Mouse (Mus musculus): Measurements from ENCODE around the gene Six6. TPM values are rescaled to one million over a fixed set of nuclear protein-coding genes. Genes with fewer than 3 reads are reported as not detected.

Gene Six6
- polyA plus RNA-seq, 1 experiment from 2014 or later = 0.85 TPM

DNA sequence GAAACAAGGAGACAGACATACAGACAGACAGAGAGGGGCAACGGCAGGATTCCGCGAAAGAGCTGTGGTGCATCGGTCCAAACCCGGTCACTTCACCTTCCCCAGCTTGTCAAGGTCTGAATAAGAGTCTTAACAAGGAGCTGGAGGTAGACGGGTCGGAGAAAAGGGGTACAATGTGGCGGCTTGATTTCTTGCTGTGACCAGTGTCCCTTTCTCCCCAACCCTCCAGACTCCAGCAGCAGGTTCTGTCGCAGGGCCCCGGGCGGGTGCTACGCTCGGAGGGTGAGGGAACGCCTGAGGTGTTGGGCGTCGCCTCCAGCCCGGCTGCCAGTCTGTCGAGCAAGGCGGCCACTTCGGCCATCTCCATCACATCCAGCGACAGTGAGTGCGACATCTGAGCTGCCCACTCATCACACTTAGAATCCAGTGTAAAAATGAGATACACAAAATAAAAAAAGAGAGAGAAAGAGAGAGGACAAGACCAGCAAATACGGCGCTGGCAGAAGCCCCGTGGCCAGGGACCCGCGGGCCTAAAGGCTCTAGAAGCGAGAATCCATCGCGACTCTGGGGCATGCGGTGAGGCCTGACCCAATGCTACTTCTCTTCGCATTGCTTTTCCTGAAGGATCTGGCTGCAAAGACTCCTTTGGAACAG is 1.8 kb downstream of the Six6 start:
- no peak overlapping the region for H3K4me3 ChIP-seq (ENCODE audit: low read depth, low read length)
- H3K4me2 ChIP-seq (ENCODE audit: low read length) = no peak overlapping the region
- no peak overlapping the region for H3K27ac ChIP-seq (ENCODE audit: low read length)
- no peak for ATAC-seq
- peaks cover 54% of the 10 kb centered on the region for H3K27me3 ChIP-seq (ENCODE audit: control insufficient read depth, insufficient read depth, low read depth, low read length)
- no peaks in the 10 kb centered on the region for H3K9me3 ChIP-seq (replicated peaks; ENCODE audit: control insufficient read depth, low read length, poor library complexity, severe bottlenecking)
- no peaks in the 10 kb centered on the region for H3K36me3 ChIP-seq (ENCODE audit: control insufficient read depth, insufficient read depth, low read length)
- H3K4me1 ChIP-seq (ENCODE audit: control insufficient read depth, insufficient read depth, low read length) = peaks cover 12% of the 10 kb centered on the region
- H3K9ac ChIP-seq (ENCODE audit: low read depth, low read length) = no peak overlapping the region
- 1% methylated on average over 32 of the region's 32 CpGs for WGBS

DNA sequence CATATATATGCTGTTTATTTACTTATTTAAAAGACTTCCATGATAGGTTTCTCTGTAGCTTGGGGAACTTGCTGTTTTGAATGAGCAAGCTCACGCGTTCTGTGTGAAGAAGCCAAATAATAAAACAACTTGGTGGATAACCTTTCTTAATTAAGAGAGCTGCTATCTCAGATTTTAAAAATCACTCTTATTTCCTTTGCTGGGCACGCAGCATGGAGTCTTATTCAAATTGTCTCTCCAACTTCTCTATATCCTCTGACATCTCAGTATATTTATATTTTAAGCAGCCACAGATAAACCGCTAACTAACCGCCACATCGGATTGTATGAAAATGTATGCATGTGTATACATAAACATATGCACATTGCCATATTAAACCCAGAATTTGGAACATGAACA is 2.5 kb downstream of the Six6 start:
- no peaks in the 10 kb centered on the region for H3K9me3 ChIP-seq (replicated peaks; ENCODE audit: control insufficient read depth, low read length, poor library complexity, severe bottlenecking)
- WGBS = 23% methylated on average over 6 of the region's 6 CpGs
- no peak overlapping the region for H3K9ac ChIP-seq (ENCODE audit: low read depth, low read length)
- H3K4me2 ChIP-seq (ENCODE audit: low read length) = no peak overlapping the region
- peaks cover 12% of the 10 kb centered on the region for H3K4me1 ChIP-seq (ENCODE audit: control insufficient read depth, insufficient read depth, low read length)
- H3K27me3 ChIP-seq (ENCODE audit: control insufficient read depth, insufficient read depth, low read depth, low read length) = peaks cover 58% of the 10 kb centered on the region
- no peak for ATAC-seq
- H3K27ac ChIP-seq (ENCODE audit: low read length) = no peak overlapping the region
- no peak overlapping the region for H3K4me3 ChIP-seq (ENCODE audit: low read depth, low read length)
- no peaks in the 10 kb centered on the region for H3K36me3 ChIP-seq (ENCODE audit: control insufficient read depth, insufficient read depth, low read length)

DNA sequence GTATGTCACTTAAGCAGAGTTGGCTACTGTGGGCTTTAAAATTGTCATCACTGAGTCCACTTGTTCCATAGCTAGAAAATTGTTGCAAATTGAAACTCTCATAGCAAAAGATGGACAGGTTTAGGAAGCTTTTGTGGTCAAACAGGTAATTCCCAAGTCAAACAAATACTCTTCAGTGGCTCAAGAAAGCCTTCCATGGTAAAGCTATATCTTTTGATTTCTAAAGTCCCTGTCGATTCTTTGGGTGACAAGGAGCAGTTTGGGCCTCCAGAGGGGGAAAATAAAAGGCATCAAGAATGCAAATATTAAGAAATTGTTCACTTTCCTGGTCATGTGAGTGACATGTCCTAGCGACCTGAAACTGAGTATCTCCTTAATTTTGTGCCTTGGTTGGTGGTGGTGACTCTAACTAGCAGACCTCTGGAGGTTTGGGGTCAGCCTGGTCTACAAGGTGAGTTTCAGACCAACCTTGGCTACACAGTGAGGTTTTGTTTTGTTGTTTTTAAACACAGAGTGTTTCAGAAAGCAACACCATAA is 4.0 kb downstream of the Six6 start:
- H3K9me3 ChIP-seq (replicated peaks; ENCODE audit: control insufficient read depth, low read length, poor library complexity, severe bottlenecking) = no peaks in the 10 kb centered on the region
- 12% methylated on average over 2 of the region's 2 CpGs for WGBS
- H3K27me3 ChIP-seq (ENCODE audit: control insufficient read depth, insufficient read depth, low read depth, low read length) = peaks cover 59% of the 10 kb centered on the region
- H3K9ac ChIP-seq (ENCODE audit: low read depth, low read length) = no peak overlapping the region
- no peak overlapping the region for H3K27ac ChIP-seq (ENCODE audit: low read length)
- H3K36me3 ChIP-seq (ENCODE audit: control insufficient read depth, insufficient read depth, low read length) = no peaks in the 10 kb centered on the region
- H3K4me1 ChIP-seq (ENCODE audit: control insufficient read depth, insufficient read depth, low read length) = peaks cover 12% of the 10 kb centered on the region
- H3K4me3 ChIP-seq (ENCODE audit: low read depth, low read length) = no peak overlapping the region
- ATAC-seq = no peak
- H3K4me2 ChIP-seq (ENCODE audit: low read length) = no peak overlapping the region

DNA sequence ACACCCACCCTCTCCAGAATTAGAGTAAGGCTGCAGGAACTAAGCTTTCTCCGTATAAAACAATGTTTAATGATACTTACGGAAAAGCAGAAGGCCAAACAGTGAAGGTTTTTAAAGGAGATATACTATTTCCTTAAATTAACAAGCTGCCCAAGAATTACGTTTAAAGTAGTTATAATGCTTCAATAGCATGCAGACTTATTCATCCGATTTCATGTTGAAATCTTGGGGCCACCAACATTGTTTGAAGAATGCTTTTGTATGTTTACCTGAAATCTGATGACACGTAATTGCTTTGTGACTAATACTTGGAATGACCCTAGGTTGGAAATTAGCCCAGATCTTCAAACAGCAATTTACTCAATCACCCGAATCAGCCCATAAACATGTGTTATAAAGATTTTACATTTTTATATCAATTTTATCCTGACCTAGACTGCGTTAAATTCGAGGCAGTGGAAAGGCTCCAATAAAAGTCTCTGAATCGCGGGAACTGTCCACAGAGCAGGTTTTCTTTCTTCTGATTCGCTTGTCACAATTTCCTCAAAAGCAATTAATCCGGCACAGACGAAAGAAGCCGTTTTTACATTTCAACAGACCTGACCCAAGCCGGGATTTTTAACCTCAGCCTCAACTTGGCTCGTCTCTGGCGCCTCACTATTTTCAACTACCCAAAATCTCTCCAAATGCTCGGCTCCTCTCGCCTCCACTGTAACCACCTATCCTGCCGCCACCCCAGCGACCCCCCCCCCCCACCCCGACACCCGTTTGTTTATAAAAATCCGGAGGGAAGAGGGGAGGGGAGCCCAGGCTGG is 4.9 kb downstream of the Six6 start:
- H3K9ac ChIP-seq (ENCODE audit: low read depth, low read length) = no peak overlapping the region
- ATAC-seq = no peak
- H3K4me1 ChIP-seq (ENCODE audit: control insufficient read depth, insufficient read depth, low read length) = peaks cover 11% of the 10 kb centered on the region
- H3K27me3 ChIP-seq (ENCODE audit: control insufficient read depth, insufficient read depth, low read depth, low read length) = peaks cover 61% of the 10 kb centered on the region
- H3K36me3 ChIP-seq (ENCODE audit: control insufficient read depth, insufficient read depth, low read length) = no peaks in the 10 kb centered on the region
- under 1% methylated on average over 21 of the region's 24 CpGs for WGBS
- no peaks in the 10 kb centered on the region for H3K9me3 ChIP-seq (replicated peaks; ENCODE audit: control insufficient read depth, low read length, poor library complexity, severe bottlenecking)
- peak overlapping the region; percentile 39 for H3K4me2 ChIP-seq (ENCODE audit: low read length)
- H3K27ac ChIP-seq (ENCODE audit: low read length) = no peak overlapping the region
- H3K4me3 ChIP-seq (ENCODE audit: low read depth, low read length) = peak overlapping the region; percentile 26

DNA sequence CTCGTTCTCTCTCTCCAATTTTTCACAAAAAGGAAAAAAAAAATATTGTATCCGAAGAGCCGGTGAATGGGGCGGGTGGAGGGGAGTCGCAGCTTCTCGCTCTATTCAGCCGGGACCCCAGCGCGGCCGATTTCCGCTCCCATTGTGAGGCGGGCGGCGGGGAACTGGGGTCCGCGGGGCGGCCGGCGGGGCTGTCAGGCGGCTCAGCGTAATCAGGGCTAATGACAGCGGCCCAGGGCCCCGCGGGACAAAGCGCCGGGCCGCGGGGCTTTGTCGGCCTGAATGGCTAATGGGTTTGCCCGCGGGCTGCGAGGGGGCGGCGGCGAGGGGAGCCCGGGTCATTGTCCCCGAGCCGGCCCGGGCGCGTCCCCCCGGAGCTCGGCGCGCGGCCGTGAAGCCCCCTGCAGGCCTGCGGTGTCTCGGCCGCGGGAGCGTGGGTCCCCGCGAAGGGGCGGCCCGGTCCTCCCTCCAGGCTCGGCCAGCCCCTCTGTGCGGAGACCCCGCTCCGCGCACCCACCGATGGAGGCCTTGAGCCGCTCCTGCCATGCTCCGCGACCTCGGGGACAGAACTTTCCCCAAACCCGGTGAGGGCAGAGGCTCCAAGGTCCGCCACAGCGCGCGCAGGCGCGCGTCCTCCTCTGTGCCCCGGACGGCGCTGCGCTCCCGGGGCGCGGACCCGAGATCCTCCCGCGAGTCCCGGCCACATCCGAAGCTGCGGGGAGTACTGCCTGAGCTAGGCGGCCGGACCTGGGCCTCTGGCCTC is 5.8 kb downstream of the Six6 start:
- Histone ChIP-seq H3K9me3 (replicated peaks; ENCODE audit: control insufficient read depth, low read length, poor library complexity, severe bottlenecking) (no peaks in the 10 kb centered on the region), H3K9ac (ENCODE audit: low read depth, low read length) (no peak overlapping the region), H3K27me3 (ENCODE audit: control insufficient read depth, insufficient read depth, low read depth, low read length) (peaks cover 68% of the 10 kb centered on the region), H3K4me3 (ENCODE audit: low read depth, low read length) (peak overlapping the region; percentile 26), H3K4me1 (ENCODE audit: control insufficient read depth, insufficient read depth, low read length) (peaks cover 6% of the 10 kb centered on the region), H3K4me2 (ENCODE audit: low read length) (peak overlapping the region; percentile 39), H3K27ac (ENCODE audit: low read length) (no peak overlapping the region), H3K36me3 (ENCODE audit: control insufficient read depth, insufficient read depth, low read length) (no peaks in the 10 kb centered on the region)
- WGBS = under 1% methylated on average over 78 of the region's 89 CpGs
- no peak for ATAC-seq

DNA sequence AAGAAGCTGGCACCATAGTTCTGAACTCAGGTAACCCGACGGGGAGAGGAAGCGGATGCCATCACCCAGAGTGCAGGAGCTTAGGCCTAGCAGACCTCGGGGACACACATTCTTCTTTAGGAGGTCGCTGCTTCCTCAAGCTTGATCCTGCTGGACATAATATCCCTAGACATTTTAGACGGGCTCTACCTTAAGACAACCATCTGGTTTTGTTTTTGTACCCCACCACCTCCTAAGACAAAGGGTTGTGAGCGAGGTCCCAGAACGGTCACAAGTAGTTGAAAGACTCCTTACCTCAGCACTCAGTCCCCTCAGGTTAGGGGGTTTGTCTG is 6.3 kb downstream of the Six6 start:
- Histone ChIP-seq H3K27ac (ENCODE audit: low read length) (no peak overlapping the region), H3K9ac (ENCODE audit: low read depth, low read length) (no peak overlapping the region), H3K9me3 (replicated peaks; ENCODE audit: control insufficient read depth, low read length, poor library complexity, severe bottlenecking) (no peaks in the 10 kb centered on the region), H3K4me1 (ENCODE audit: control insufficient read depth, insufficient read depth, low read length) (peaks cover 6% of the 10 kb centered on the region), H3K27me3 (ENCODE audit: control insufficient read depth, insufficient read depth, low read depth, low read length) (peaks cover 62% of the 10 kb centered on the region), H3K4me2 (ENCODE audit: low read length) (no peak overlapping the region), H3K4me3 (ENCODE audit: low read depth, low read length) (no peak overlapping the region), H3K36me3 (ENCODE audit: control insufficient read depth, insufficient read depth, low read length) (no peaks in the 10 kb centered on the region)
- WGBS = 3% methylated on average over 8 of the region's 8 CpGs
- no peak for ATAC-seq

DNA sequence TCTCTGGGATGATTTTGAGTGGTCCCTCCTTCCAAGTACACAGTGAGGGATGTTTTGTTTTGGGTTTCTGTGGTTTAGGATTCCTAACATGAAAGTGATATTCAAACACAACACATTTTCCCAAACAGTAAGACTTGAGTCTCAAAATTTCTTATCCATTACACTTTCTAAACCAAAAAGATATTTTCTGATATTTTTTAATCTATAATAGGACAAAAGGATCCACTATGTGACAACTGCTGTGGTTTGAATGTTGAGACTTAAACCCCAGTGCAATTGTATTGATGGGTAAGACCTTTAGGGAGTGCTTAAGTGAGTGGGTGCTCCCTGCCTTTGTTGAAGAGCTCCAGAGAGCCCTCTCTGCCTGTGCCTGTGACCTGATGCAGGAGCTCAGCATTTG is 7.1 kb downstream of the Six6 start:
- no peak for ATAC-seq
- Histone ChIP-seq H3K27me3 (ENCODE audit: control insufficient read depth, insufficient read depth, low read depth, low read length) (peaks cover 58% of the 10 kb centered on the region), H3K27ac (ENCODE audit: low read length) (no peak overlapping the region), H3K9ac (ENCODE audit: low read depth, low read length) (no peak overlapping the region), H3K4me1 (ENCODE audit: control insufficient read depth, insufficient read depth, low read length) (peaks cover 6% of the 10 kb centered on the region), H3K9me3 (replicated peaks; ENCODE audit: control insufficient read depth, low read length, poor library complexity, severe bottlenecking) (no peaks in the 10 kb centered on the region), H3K36me3 (ENCODE audit: control insufficient read depth, insufficient read depth, low read length) (no peaks in the 10 kb centered on the region), H3K4me3 (ENCODE audit: low read depth, low read length) (no peak overlapping the region), H3K4me2 (ENCODE audit: low read length) (no peak overlapping the region)

DNA sequence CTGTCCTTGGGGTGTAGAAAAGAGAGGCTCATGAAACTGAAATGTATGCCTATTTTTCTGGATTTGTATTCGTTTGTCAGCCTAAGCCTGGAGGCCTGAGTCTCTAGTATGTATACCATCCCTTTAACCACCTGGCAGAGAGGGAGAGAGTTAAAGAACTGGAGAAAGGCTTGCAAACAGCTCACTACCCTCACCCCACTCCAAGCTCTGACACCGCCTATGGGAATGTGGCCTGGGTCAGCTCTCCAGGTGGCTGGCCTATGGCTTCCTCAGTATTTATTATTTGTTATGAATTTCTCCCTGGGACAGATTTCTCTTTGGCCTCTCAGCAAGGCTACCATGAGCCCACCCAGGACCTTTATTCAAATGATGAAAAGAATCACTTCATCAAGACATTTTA is 7.6 kb downstream of the Six6 start:
- peaks cover 6% of the 10 kb centered on the region for H3K4me1 ChIP-seq (ENCODE audit: control insufficient read depth, insufficient read depth, low read length)
- no peak for ATAC-seq
- peaks cover 58% of the 10 kb centered on the region for H3K27me3 ChIP-seq (ENCODE audit: control insufficient read depth, insufficient read depth, low read depth, low read length)
- no peak overlapping the region for H3K4me2 ChIP-seq (ENCODE audit: low read length)
- no peak overlapping the region for H3K27ac ChIP-seq (ENCODE audit: low read length)
- no peaks in the 10 kb centered on the region for H3K9me3 ChIP-seq (replicated peaks; ENCODE audit: control insufficient read depth, low read length, poor library complexity, severe bottlenecking)
- no peak overlapping the region for H3K4me3 ChIP-seq (ENCODE audit: low read depth, low read length)
- H3K36me3 ChIP-seq (ENCODE audit: control insufficient read depth, insufficient read depth, low read length) = no peaks in the 10 kb centered on the region
- 19% methylated on average over 2 of the region's 2 CpGs for WGBS
- H3K9ac ChIP-seq (ENCODE audit: low read depth, low read length) = no peak overlapping the region

DNA sequence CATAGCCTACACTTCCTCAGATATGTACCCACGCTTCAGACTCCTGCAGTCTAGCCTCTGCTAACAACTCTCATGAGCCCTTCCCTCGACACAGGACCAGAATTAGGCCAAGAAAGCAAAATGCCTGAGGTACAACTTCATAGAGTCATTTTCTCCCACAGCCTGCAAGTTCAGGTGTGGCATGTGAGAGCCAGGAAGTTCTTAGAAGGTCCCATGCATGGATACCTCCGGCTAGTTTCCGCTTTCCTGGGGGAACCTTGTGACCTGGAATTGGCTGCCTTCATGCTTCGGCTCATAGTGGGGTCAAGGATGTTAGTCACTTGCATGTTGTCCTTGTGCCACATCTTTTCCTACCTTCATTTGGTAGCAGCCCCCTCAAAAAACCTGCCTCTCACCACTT is 13.4 kb downstream of the Six6 start:
- Histone ChIP-seq H3K36me3 (ENCODE audit: control insufficient read depth, insufficient read depth, low read length) (no peaks in the 10 kb centered on the region), H3K4me2 (ENCODE audit: low read length) (no peak overlapping the region), H3K4me1 (ENCODE audit: control insufficient read depth, insufficient read depth, low read length) (no peaks in the 10 kb centered on the region), H3K9me3 (replicated peaks; ENCODE audit: control insufficient read depth, low read length, poor library complexity, severe bottlenecking) (no peaks in the 10 kb centered on the region), H3K27me3 (ENCODE audit: control insufficient read depth, insufficient read depth, low read depth, low read length) (peaks cover 58% of the 10 kb centered on the region), H3K4me3 (ENCODE audit: low read depth, low read length) (no peak overlapping the region), H3K27ac (ENCODE audit: low read length) (no peak overlapping the region), H3K9ac (ENCODE audit: low read depth, low read length) (no peak overlapping the region)
- WGBS = 92% methylated on average over 5 of the region's 5 CpGs
- ATAC-seq = no peak

All from midbrain, embryonic 16.5 days (tissue).